Mouse (Mus musculus): ENCODE measurements at regions not wholly inside any gene's neighbourhood (a gene's known extent, or its start where the extent isn't known, plus 50 kb on each side); places are given as distances from the start of the nearest gene placed in this dataset.

DNA sequence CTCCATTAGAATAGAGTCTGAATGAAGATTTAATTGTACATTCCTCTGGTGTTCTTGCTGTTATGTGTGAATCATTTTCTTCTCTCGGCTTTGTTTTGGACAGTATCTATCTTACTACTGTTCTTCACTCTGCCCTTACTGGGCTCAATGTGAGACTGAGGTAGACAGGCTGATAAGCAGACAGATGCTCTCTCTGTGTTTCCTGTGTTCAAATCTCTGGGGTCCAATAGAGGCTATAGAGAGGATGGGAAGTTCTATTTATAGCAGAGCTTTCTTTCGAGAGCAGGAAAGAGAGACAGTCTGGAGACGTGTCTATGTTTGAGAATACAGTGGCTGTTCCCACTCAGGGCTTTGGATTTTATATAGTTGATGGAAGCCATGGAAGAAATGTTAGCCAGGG lies 140.5 kb upstream of the Tet2 start:
- TF ChIP-seq EP300 (IDR thresholded peaks at IDR 0.05; ENCODE audit: low read depth) (no peak), CTCF (IDR thresholded peaks at IDR 0.05; ENCODE audit: low read depth) (no peak)

All from liver, postnatal 0 days (tissue).